Mouse (Mus musculus) kidney, postnatal 4 days (tissue): ENCODE measurements around the gene Grm5.
A peak's percentile ranks its signal among the peaks of the same experiment; 100 is the strongest.

Experiments
- DNase-seq, 2 experiments: peaks; one replicate each; pipeline ENCODE4 v3.0.0; 2021; ENCODE audit warnings: mixed read lengths in 2 of 2

Gene Grm5

GRCm38 (mm10) chr7:87925956-87926355 is 342.0 kb downstream of the Grm5 start:
- no peak for DNase-seq

- DNase-seq = no peak
Observed at GRCm38 (mm10) chr7:87937415-87937814, 353.4 kb downstream of the Grm5 start.

- no peak for DNase-seq
Observed at GRCm38 (mm10) chr7:87938265-87938664, 354.3 kb downstream of the Grm5 start.

- DNase-seq = no peak
Observed at GRCm38 (mm10) chr7:87950205-87950604, 366.2 kb downstream of the Grm5 start.

GRCm38 (mm10) chr7:87973216-87973615 is 389.2 kb downstream of the Grm5 start:
- DNase-seq = no peak

GRCm38 (mm10) chr7:87975041-87975440 is 391.1 kb downstream of the Grm5 start:
- no peak for DNase-seq

- no peak for DNase-seq
Observed at GRCm38 (mm10) chr7:87983494-87983893, 399.5 kb downstream of the Grm5 start.

GRCm38 (mm10) chr7:88014451-88014850 is 430.5 kb downstream of the Grm5 start:
- no peak for DNase-seq

GRCm38 (mm10) chr7:88027411-88028132 is 443.6 kb downstream of the Grm5 start:
- no peak for DNase-seq

GRCm38 (mm10) chr7:88047366-88047765 is 463.4 kb downstream of the Grm5 start:
- DNase-seq = no peak

- no peak for DNase-seq
Observed at GRCm38 (mm10) chr7:88054224-88054938, 470.4 kb downstream of the Grm5 start.

GRCm38 (mm10) chr7:88056438-88056837 is 472.5 kb downstream of the Grm5 start:
- no peak for DNase-seq

GRCm38 (mm10) chr7:88091115-88091514 is 507.1 kb downstream of the Grm5 start:
- DNase-seq = no peak

- DNase-seq = no peak
Observed at GRCm38 (mm10) chr7:88096536-88097107, 512.7 kb downstream of the Grm5 start.

- peak; percentile 79 to 81 for DNase-seq
Observed at GRCm38 (mm10) chr7:88097715-88098114, 513.7 kb downstream of the Grm5 start.

- DNase-seq = no peak
Observed at GRCm38 (mm10) chr7:88116724-88117409, 532.9 kb downstream of the Grm5 start.

- no peak for DNase-seq
Observed at GRCm38 (mm10) chr7:88128080-88128848, 544.3 kb downstream of the Grm5 start.

- DNase-seq = peak; percentile 22 to 31
Observed at GRCm38 (mm10) chr7:88129536-88130487, 545.8 kb downstream of the Grm5 start.

GRCm38 (mm10) chr7:88130488-88130849 is 546.5 kb downstream of the Grm5 start:
- peak in 1 of 2 experiments; percentile 4 for DNase-seq

- no peak for DNase-seq
Observed at GRCm38 (mm10) chr7:88159542-88160241, 575.7 kb downstream of the Grm5 start.

- DNase-seq = no peak
Observed at GRCm38 (mm10) chr7:88161586-88161985, 577.6 kb downstream of the Grm5 start.
